Mouse (Mus musculus) cerebellum, postnatal 4 days (tissue): ENCODE measurements at regions not wholly inside any gene's neighbourhood (a gene's known extent, or its start where the extent isn't known, plus 50 kb on each side); places are given as distances from the start of the nearest gene placed in this dataset.
A peak's percentile ranks its signal among the peaks of the same experiment; 100 is the strongest.

ENCODE experiments used
- DNase-seq, 2 experiments: peaks; one replicate each; pipeline ENCODE4 v3.0.0; 2022; ENCODE audit warnings: low spot score in 2 of 2, mixed read lengths in 1 of 2

GRCm38 (mm10) chr5:116776450-116776849, 184.8 kb upstream of the Srrm4 start:
- no peak for DNase-seq

- no peak for DNase-seq
These were observed 174.6 kb upstream of the Srrm4 start for GRCm38 (mm10) chr5:116766261-116766660.

GRCm38 (mm10) chr5:116761323-116761722, 169.7 kb upstream of the Srrm4 start:
- no peak for DNase-seq

GRCm38 (mm10) chr5:116758687-116759086, 167.1 kb upstream of the Srrm4 start:
- no peak for DNase-seq

GRCm38 (mm10) chr5:116752941-116753340, 161.3 kb upstream of the Srrm4 start:
- no peak for DNase-seq

- peak in 1 of 2 experiments; percentile 7 for DNase-seq
These were observed 160.5 kb upstream of the Srrm4 start for GRCm38 (mm10) chr5:116752096-116752495.

GRCm38 (mm10) chr5:116745776-116746175, 154.2 kb upstream of the Srrm4 start:
- DNase-seq: no peak

- peak in 1 of 2 experiments; percentile 5 for DNase-seq
These were observed 152.8 kb upstream of the Srrm4 start for GRCm38 (mm10) chr5:116744389-116744788.

- DNase-seq: no peak
These were observed 144.0 kb upstream of the Srrm4 start for GRCm38 (mm10) chr5:116735622-116736021.

- no peak for DNase-seq
These were observed 139.9 kb upstream of the Srrm4 start for GRCm38 (mm10) chr5:116731509-116731908.

- no peak for DNase-seq
These were observed 127.6 kb upstream of the Srrm4 start for GRCm38 (mm10) chr5:116719200-116719599.

GRCm38 (mm10) chr5:116714256-116714655, 122.6 kb upstream of the Srrm4 start:
- DNase-seq: no peak

GRCm38 (mm10) chr5:116712056-116712455, 120.4 kb upstream of the Srrm4 start:
- no peak for DNase-seq

GRCm38 (mm10) chr5:116708505-116708904, 116.9 kb upstream of the Srrm4 start:
- DNase-seq: no peak

GRCm38 (mm10) chr5:116662466-116662865, 70.8 kb upstream of the Srrm4 start:
- DNase-seq: no peak

GRCm38 (mm10) chr5:116661851-116662250, 70.2 kb upstream of the Srrm4 start:
- no peak for DNase-seq

- no peak for DNase-seq
These were observed 63.1 kb upstream of the Srrm4 start for GRCm38 (mm10) chr5:116654486-116655420.
